Mouse (Mus musculus): ENCODE data around the gene Odf2l.
A peak's percentile ranks its signal among the peaks of the same experiment; 100 is the strongest.

Gene Odf2l

GRCm38 (mm10) chr3:145142925-145143324 lies 24.5 kb downstream of the Odf2l start:
- DNase-seq = no peak

GRCm38 (mm10) chr3:145143856-145144255 lies 25.5 kb downstream of the Odf2l start:
- DNase-seq = no peak

GRCm38 (mm10) chr3:145146871-145147270 lies 28.5 kb downstream of the Odf2l start:
- DNase-seq = no peak

- peak in 1 of 2 experiments; percentile 10 for DNase-seq
Observed at GRCm38 (mm10) chr3:145147483-145147882, 29.1 kb downstream of the Odf2l start.

GRCm38 (mm10) chr3:145147952-145148351 lies 29.6 kb downstream of the Odf2l start:
- DNase-seq = no peak

- no peak for DNase-seq
Observed at GRCm38 (mm10) chr3:145151092-145151491, 32.7 kb downstream of the Odf2l start.

GRCm38 (mm10) chr3:145151933-145152332 lies 33.5 kb downstream of the Odf2l start:
- DNase-seq = no peak

GRCm38 (mm10) chr3:145156883-145157282 lies 38.5 kb downstream of the Odf2l start:
- no peak for DNase-seq

- DNase-seq = no peak
Observed at GRCm38 (mm10) chr3:145158441-145158840, 40.1 kb downstream of the Odf2l start.

- no peak for DNase-seq
Observed at GRCm38 (mm10) chr3:145166741-145167140, 48.4 kb downstream of the Odf2l start.

GRCm38 (mm10) chr3:145167766-145168165 lies 49.4 kb downstream of the Odf2l start:
- DNase-seq = no peak

- no peak for DNase-seq
Observed at GRCm38 (mm10) chr3:145168844-145169696, 50.7 kb downstream of the Odf2l start.

- no peak for DNase-seq
Observed at GRCm38 (mm10) chr3:145170028-145170427, 51.6 kb downstream of the Odf2l start.

GRCm38 (mm10) chr3:145170604-145171389 lies 52.4 kb downstream of the Odf2l start:
- DNase-seq = no peak

- no peak for DNase-seq
Observed at GRCm38 (mm10) chr3:145171390-145172060, 53.1 kb downstream of the Odf2l start.

- DNase-seq = no peak
Observed at GRCm38 (mm10) chr3:145184645-145185044, 66.3 kb downstream of the Odf2l start.

GRCm38 (mm10) chr3:145191972-145192371 lies 73.6 kb downstream of the Odf2l start:
- no peak for DNase-seq

GRCm38 (mm10) chr3:145195240-145195923 lies 77.0 kb downstream of the Odf2l start:
- DNase-seq = no peak

GRCm38 (mm10) chr3:145198050-145198449 lies 79.7 kb downstream of the Odf2l start:
- no peak for DNase-seq
